Mouse (Mus musculus) adrenal gland, postnatal 4 days (tissue): ENCODE results near the gene Hist1h2ah. TPM values are rescaled to one million over a fixed set of nuclear protein-coding genes. Genes with fewer than 3 reads are reported as not detected.
A peak's percentile ranks its signal among the peaks of the same experiment; 100 is the strongest.

ENCODE experiments used
- DNase-seq, 2 experiments: peaks; one replicate each; pipeline ENCODE4 v3.0.0; 2021 to 2022; ENCODE audit warnings: low spot score in 2 of 2, mixed read lengths in 2 of 2
- total RNA-seq, 2 experiments: library from RNA; stranded (reverse); gene quantifications; 2 replicates each; pipeline ENCODE4 v1.2.3; 2021

The Hist1h2ah gene
- total RNA-seq, 2 experiments from 2014 or later, result 349 to 449 TPM

DNA sequence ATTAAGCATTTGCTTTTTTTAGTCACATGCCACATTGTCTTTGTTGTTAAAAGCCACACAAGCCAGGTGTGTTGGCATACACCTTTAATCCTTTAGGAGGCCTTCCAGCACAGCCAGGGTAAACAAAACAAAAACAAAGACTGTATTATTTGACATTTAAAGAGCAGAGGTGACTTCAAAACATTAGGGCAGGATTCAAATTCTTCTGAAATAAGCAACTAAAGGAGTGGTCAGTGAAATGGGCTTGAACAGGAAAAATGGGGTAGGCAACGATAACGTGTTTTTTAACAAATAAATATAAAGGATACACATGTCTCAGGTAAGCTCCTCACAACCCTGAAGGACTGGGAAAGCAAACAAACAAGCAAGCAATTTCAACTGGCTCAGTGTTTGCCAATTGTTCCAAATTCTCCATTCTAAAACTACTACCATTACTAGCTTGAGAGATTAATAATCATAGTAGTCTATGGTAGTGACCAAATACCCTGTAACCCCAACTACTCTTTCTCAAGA, 4.6 kb upstream of the Hist1h2ah start:
- DNase-seq, result no peak

GRCm38 (mm10) chr13:22039364-22039763, 4.0 kb upstream of the Hist1h2ah start:
- DNase-seq, result no peak

GRCm38 (mm10) chr13:22037415-22037814, 2.0 kb upstream of the Hist1h2ah start:
- DNase-seq, result no peak

DNA sequence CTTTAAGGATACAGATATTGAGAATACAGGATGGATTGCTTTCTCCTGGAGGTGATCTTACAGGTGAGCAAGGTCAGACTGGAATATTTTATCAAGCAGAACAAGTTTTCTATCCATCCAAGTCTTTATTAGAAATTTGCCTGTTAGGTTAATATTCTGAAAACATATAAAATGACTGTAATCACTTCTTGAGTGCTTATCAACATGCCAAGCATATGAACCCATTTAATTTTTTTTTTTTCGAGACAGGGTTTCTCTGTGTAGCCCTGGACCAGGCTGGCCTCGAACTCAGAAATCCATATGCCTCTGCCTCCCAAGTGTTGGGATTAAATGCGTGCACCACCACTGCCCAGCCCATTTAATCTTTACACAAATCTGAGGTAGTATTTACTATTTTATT, 1.6 kb upstream of the Hist1h2ah start:
- DNase-seq, result no peak

GRCm38 (mm10) chr13:22036149-22036956, 985 bp upstream of the Hist1h2ah start:
- DNase-seq, result no peak

DNA sequence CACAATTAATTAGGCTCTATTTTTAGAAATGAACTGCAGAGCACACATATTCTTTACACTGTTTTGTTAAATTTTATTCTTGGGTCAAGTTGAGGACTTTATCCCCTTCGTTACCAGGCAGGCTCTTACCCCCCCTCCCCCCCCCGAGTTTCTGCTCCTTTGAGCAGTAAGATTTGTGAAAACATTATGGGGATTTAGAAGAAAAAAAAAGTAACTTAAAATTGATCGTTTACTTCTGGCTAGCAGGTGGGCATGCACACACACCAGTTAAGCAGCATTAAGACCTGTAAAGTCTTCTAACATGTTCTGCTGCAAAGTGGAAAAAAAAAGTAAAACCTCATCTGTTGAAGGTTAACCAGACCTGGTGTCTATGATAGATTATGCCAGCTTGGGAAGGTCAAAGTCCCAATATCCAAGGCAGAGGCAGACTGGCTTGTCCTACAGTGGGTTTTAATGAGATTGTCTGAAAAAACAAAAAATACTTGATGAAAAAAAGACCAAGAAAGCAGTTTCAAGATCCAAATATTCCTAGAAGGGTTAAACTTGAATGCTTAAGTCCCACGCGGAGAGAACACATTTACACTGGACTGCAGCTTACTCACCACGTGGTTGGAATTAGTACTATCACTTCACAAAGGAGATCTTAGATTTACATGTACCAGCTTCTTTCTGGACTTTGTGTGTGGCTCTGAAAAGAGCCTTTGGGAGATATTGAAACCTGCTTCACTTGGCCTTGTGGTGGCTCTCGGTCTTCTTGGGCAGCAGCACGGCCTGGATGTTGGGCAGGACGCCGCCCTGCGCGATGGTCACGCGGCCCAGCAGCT, 713 bp downstream of the Hist1h2ah start:
- no peak for DNase-seq

DNA sequence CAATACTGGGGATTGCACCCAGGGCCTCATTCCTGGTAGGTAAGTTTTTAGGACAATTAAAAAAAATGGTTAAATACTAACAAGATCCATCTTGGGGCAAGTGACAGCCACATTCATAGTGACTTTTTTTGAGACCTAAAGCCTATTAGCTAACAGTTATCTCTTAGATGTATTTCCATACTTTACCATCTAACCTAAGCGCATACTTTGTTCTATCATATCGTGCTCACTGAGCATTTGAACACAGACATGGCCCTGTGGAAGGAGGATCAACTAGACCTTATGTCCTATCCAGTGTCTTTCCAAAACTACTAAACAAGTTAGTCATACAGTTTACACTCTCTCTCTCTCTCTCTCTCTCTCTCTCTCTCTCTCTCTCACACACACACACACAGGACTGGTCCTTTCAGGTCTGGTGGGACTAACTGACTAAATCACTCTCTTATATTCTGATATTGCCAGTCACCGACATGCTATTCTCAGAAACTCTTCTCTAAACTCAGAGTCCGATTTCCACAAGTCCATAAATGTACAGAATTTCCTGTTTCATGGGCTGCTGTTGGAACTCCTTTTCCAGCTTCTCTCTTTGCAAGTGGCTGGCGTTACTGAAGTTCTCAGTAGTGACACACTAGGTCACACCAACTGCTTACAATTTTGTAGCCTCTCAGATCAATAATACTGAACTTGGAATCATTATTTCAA, 1.5 kb downstream of the Hist1h2ah start:
- DNase-seq, result no peak

- DNase-seq, result no peak
These were observed 4.9 kb downstream of the Hist1h2ah start for GRCm38 (mm10) chr13:22030493-22030892.

GRCm38 (mm10) chr13:22029928-22030327, 5.4 kb downstream of the Hist1h2ah start:
- no peak for DNase-seq

- peak; percentile 87 to 92 for DNase-seq
These were observed 6.5 kb downstream of the Hist1h2ah start for GRCm38 (mm10) chr13:22028673-22029460.

DNA sequence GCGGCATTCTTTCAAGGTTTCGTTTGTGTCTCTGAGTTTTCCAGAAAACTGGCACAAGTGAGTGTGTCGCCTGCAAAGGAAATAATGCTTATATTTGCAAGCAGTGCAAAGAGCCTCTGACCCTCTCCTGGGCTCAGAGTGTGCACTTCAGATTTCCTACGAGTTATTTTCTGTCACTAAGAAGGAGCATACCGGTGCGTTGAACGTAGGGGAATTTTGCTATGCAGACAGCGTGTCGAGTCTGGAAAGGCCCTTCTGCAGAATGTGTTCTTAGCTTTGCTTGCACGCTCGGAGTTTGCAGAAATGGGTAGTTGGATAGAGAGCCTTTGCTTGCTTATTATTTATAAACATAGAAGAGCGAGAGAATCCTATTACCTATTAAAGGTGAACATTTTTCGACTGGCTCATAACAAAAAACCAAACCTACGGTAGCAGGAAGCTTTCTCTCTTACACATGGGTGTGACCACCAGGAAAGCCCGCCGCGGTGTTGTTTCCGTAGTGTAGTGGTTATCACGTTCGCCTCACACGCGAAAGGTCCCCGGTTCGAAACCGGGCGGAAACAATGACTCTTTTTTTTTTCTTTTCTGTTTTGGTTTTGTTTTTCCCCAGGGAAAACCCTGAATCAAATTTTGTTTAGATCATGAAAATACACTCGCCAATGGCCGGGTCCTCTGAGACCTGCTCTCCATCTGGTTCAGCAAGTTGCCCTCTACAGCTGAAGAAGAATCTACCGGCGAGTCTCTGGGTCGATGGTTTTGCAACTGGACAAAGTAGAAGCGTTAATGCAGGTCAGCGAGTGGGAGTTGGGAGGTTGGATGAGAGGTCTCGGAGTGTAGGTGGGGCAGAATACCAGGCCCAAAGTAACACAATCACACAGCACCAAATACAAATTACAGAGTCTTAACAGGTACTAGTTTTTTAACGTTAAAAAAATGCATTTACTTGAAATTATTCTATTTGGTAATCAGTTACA, 9.0 kb downstream of the Hist1h2ah start:
- DNase-seq, result peak; percentile 75 to 81

DNA sequence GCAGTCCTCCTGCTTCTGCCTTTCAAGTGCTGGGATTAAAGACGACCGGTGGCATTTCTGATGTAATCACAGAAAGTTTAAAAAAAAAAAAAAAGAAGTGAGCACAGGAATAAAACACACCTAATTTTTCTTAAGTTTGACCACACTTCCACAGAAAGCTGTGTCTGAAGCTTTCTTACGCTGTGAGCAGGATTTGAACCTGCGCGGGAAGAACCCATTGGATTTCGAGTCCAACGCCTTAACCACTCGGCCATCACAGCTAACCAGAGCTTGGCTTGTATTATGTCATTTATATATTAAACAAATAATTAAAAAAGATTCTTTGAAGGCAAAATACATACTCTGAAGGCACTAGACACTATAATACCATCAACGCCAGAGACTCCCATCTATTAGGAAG, 13.1 kb downstream of the Hist1h2ah start:
- peak; percentile 50 to 51 for DNase-seq

DNA sequence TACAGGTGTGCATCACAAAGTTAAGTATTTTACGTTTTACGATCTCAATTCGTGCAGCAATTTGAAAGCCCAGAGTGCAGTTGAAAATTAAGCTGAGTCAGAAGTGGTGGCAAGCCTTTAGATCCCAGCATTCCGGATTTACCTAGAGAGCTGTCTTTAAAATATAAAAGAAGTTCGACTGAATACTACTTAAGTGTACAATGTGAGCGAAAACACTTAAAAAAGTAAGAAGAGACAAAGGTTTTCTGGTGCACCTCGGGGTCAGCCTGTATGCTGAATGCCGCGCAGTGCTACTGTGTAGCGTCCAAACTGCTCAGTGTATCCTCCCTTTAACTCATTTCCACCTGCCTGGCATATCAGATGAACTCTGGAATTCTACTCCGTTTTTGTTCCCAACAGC, 13.8 kb downstream of the Hist1h2ah start:
- no peak for DNase-seq

GRCm38 (mm10) chr13:22020901-22021339, 14.4 kb downstream of the Hist1h2ah start:
- DNase-seq, result peak in 1 of 2 experiments; percentile 21

- no peak for DNase-seq
These were observed 15.2 kb downstream of the Hist1h2ah start for GRCm38 (mm10) chr13:22019934-22020835.

- DNase-seq, result peak; percentile 18 to 49
These were observed 19.6 kb downstream of the Hist1h2ah start for GRCm38 (mm10) chr13:22015479-22016450.

- no peak for DNase-seq
These were observed 20.9 kb downstream of the Hist1h2ah start for GRCm38 (mm10) chr13:22014411-22014845.
